Mouse (Mus musculus) myocyte (in vitro differentiated cells): ENCODE data around the gene Smc5. TPM values are rescaled to one million over a fixed set of nuclear protein-coding genes. Genes with fewer than 3 reads are reported as not detected.

Source experiments
- H3K27me3 ChIP-seq: one replicate; pipeline ENCODE4 v1.6.1; 2011; ENCODE audit not compliant: control insufficient read depth, insufficient read depth, insufficient read length
- H3K36me3 ChIP-seq: one replicate; pipeline ENCODE4 v1.6.1; 2011; ENCODE audit not compliant: control insufficient read depth, insufficient read depth
- H3K4me2 ChIP-seq: one replicate; pipeline ENCODE4 v1.6.1; 2011; ENCODE audit warnings: low read depth, control low read depth
- H3K4me3 ChIP-seq: one replicate; pipeline ENCODE4 v1.5.1; 2011; ENCODE audit warnings: mild to moderate bottlenecking, control low read depth, moderate library complexity
- H3K79me2 ChIP-seq: one replicate; pipeline ENCODE4 v1.6.1; 2011; ENCODE audit not compliant: control insufficient read depth, insufficient read depth
- H3ac ChIP-seq: one replicate; pipeline ENCODE4 v1.6.1; 2011; ENCODE audit not compliant: control insufficient read depth, insufficient read length
- CEBPB ChIP-seq: IDR thresholded peaks from 2 replicates; pipeline ENCODE4 v1.6.1; 2011; ENCODE audit warnings: mild to moderate bottlenecking, moderate library complexity; ENCODE audit not compliant: poor library complexity, insufficient read depth, severe bottlenecking
- E2F4 ChIP-seq: IDR thresholded peaks from one replicate; pipeline ENCODE4 v1.6.1; 2011; ENCODE audit warnings: mild to moderate bottlenecking, control low read depth, moderate library complexity; ENCODE audit not compliant: insufficient read depth
- MAX ChIP-seq: IDR thresholded peaks from one replicate; pipeline ENCODE4 v1.6.1; 2011; ENCODE audit warnings: low read depth, mild to moderate bottlenecking, control low read depth
- MYOD1 ChIP-seq, 3 experiments: IDR thresholded peaks; one replicate each; pipeline ENCODE4 v1.6.1; 2011; ENCODE audit warnings: control low read depth in 2 of 3, low read depth in 2 of 3, mild to moderate bottlenecking in 2 of 3, moderate library complexity in 1 of 3; ENCODE audit not compliant: insufficient read length in 2 of 3, control insufficient read depth in 1 of 3
- MYOG ChIP-seq, 3 experiments: IDR thresholded peaks; one replicate each; pipeline ENCODE4 v1.6.1; 2011; ENCODE audit warnings: control low read depth in 2 of 3, low read depth in 2 of 3, mild to moderate bottlenecking in 2 of 3; ENCODE audit not compliant: insufficient read length in 2 of 3, control insufficient read depth in 1 of 3, insufficient read depth in 1 of 3
- POLR2A ChIP-seq: IDR thresholded peaks from one replicate; pipeline ENCODE4 v1.6.1; 2011; ENCODE audit warnings: low read depth, mild to moderate bottlenecking, control low read depth, moderate library complexity; ENCODE audit not compliant: insufficient read length
- POLR2AphosphoS2 ChIP-seq: IDR thresholded peaks from one replicate; pipeline ENCODE4 v1.6.1; 2011; ENCODE audit warnings: low read depth, control low read depth; ENCODE audit not compliant: insufficient read length
- REST ChIP-seq: IDR thresholded peaks from one replicate; pipeline ENCODE4 v1.6.1; 2011; ENCODE audit warnings: mild to moderate bottlenecking, control low read depth, moderate library complexity; ENCODE audit not compliant: insufficient read depth, insufficient read length
- SRF ChIP-seq: IDR thresholded peaks from one replicate; pipeline ENCODE4 v1.6.1; 2011; ENCODE audit warnings: low read depth; ENCODE audit not compliant: control insufficient read depth, insufficient read length
- TCF12 ChIP-seq: IDR thresholded peaks from one replicate; pipeline ENCODE4 v1.6.1; 2011; ENCODE audit warnings: mild to moderate bottlenecking, control low read depth; ENCODE audit not compliant: poor library complexity, insufficient read depth, severe bottlenecking
- TCF3 ChIP-seq: IDR thresholded peaks from one replicate; pipeline ENCODE4 v1.6.1; 2011; ENCODE audit warnings: low read depth, control low read depth; ENCODE audit not compliant: insufficient read length
- USF1 ChIP-seq: IDR thresholded peaks from one replicate; pipeline ENCODE4 v1.6.1; 2011; ENCODE audit warnings: low read depth, mild to moderate bottlenecking, control low read depth, moderate library complexity
- polyA plus RNA-seq: library from polyadenylated mRNA; unstranded; fragments of >200 nt; fragmentation: generic; extraction: Trizol; gene quantifications from one replicate; pipeline ENCODE4 v1.2.1, GENCODE M21; 2012; ENCODE audit warnings: missing spikeins

The Smc5 gene
- polyA plus RNA-seq, 1 experiment = 6.8 TPM

DNA sequence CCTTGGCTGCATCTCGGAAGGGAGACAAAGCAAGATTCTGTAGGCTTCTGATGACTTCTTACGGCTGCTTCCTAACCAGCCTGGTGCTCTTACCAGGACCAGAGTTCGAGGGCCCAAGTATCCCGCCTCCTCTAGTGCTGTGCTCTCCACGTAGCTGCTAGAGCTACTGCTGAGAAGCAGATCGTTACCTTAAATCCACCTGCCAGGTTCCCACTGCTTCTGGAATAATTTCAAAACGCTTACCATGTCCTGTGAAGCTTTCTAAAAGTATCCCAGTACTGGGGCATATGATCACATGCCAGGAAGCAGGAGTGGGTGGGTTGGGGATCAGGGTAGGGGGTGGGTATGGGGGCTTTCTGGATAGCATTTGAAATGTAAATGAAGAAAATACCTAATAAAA lies 33.0 kb upstream of the Smc5 start:
- H3K4me2 ChIP-seq = no peak overlapping the region

DNA sequence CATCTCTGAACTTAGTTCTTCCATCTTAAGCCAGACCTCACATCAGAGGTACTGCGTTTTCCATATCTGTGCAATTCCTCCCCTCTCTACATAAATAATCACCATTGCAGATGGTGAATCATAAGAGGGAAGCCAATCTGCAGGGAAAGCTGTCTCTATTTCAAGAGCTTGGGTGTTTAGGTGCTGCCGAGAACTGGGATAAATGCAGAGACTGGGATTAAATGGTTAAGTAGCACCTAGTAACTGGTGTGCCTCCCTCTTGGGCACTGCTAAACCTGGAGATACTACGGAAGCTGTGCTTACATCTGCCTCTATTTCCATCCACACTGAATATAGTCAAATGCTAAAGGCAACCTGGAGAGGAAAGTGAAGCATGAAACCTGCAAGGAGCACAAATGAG lies 26.3 kb upstream of the Smc5 start:
- Histone ChIP-seq H3ac (no peak overlapping the region), H3K36me3 (no peaks in the 10 kb centered on the region), H3K4me2 (no peak overlapping the region), H3K4me3 (no peak overlapping the region), H3K27me3 (no peaks in the 10 kb centered on the region), H3K79me2 (no peaks in the 10 kb centered on the region)
- TF ChIP-seq E2F4 (no peak), REST (no peak), SRF (no peak), POLR2AphosphoS2 (no peak)

More for the DNA sequence above, 33.0 kb upstream of the Smc5 start:
- no peaks in the 10 kb centered on the region for H3K27me3 ChIP-seq
- H3ac ChIP-seq = no peak overlapping the region
- no peaks in the 10 kb centered on the region for H3K79me2 ChIP-seq
- no peak overlapping the region for H3K4me3 ChIP-seq
- TF ChIP-seq SRF = no peak
- TF ChIP-seq TCF12 = no peak
- no peak for TF ChIP-seq POLR2AphosphoS2
- TF ChIP-seq CEBPB = no peak
- H3K36me3 ChIP-seq = peaks cover 6% of the 10 kb centered on the region

DNA sequence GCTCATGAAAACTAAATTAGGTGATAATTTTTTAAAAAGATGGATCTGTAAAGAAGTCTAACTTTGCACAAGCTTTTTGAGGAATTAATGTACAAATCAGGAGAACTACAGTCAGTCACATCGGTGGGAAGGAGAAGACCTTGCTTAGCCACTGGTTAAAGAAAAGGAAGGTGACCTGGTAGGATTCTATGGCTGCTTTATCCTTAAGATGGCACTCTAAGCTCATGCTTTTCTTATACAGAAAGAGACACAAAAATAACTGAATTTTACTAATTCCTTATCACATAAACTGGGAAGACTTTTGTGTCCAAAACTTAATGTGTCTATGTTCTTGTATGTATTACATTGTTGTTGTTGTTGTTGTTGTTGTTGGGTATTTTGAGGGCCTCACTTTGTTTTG lies 25.2 kb upstream of the Smc5 start:
- H3K4me3 ChIP-seq = no peak overlapping the region
- no peaks in the 10 kb centered on the region for H3K79me2 ChIP-seq
- no peaks in the 10 kb centered on the region for H3K27me3 ChIP-seq
- H3K36me3 ChIP-seq = no peaks in the 10 kb centered on the region
- H3K4me2 ChIP-seq = no peak overlapping the region
- TF ChIP-seq REST = no peak
- TF ChIP-seq CEBPB = no peak
- no peak for TF ChIP-seq MYOD1 (IDR thresholded peaks at IDR 0.05; ENCODE audit: control insufficient read depth in 1 of 3, insufficient read length in 2 of 3, low read depth in 2 of 3)
- no peak for TF ChIP-seq SRF
- TF ChIP-seq E2F4 = no peak
- TF ChIP-seq TCF12 = no peak
- no peak for TF ChIP-seq MAX
- TF ChIP-seq USF1 = no peak
- TF ChIP-seq MYOG (IDR thresholded peaks at IDR 0.05; ENCODE audit: control insufficient read depth in 1 of 3, insufficient read depth in 1 of 3, insufficient read length in 2 of 3, low read depth in 2 of 3) = no peak
- no peak for TF ChIP-seq POLR2AphosphoS2
- TF ChIP-seq POLR2A = no peak
- TF ChIP-seq TCF3 = no peak
- no peak overlapping the region for H3ac ChIP-seq

DNA sequence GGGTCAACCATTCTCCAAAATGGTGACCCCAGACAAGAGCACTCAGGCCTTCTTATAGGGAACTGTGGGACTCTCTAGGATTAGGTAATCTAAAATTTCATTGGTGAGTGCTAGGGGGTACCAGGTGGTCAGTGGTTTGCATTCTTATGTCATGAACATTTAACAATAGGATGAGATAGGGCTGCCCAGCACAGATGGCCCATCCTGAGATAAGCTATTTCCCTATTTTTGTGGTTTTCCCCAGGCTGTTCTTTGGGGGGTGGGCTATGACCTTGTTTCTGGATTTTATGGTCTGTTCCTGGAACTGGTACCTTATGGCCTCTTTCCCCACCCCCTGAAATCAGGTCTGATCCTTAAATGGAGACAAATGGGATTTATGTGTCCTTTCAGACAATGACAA lies 23.5 kb upstream of the Smc5 start:
- no peak for TF ChIP-seq MAX
- no peak for TF ChIP-seq REST
- TF ChIP-seq CEBPB = no peak
- no peak for TF ChIP-seq E2F4
- no peak for TF ChIP-seq POLR2A
- no peak for TF ChIP-seq POLR2AphosphoS2
- no peak for TF ChIP-seq TCF12
- no peak for TF ChIP-seq MYOG (IDR thresholded peaks at IDR 0.05; ENCODE audit: control insufficient read depth in 1 of 3, insufficient read depth in 1 of 3, insufficient read length in 2 of 3, low read depth in 2 of 3)
- TF ChIP-seq USF1 = no peak
- no peak overlapping the region for H3ac ChIP-seq
- no peaks in the 10 kb centered on the region for H3K27me3 ChIP-seq
- H3K4me2 ChIP-seq = no peak overlapping the region
- no peaks in the 10 kb centered on the region for H3K36me3 ChIP-seq
- no peaks in the 10 kb centered on the region for H3K79me2 ChIP-seq
- no peak overlapping the region for H3K4me3 ChIP-seq

DNA sequence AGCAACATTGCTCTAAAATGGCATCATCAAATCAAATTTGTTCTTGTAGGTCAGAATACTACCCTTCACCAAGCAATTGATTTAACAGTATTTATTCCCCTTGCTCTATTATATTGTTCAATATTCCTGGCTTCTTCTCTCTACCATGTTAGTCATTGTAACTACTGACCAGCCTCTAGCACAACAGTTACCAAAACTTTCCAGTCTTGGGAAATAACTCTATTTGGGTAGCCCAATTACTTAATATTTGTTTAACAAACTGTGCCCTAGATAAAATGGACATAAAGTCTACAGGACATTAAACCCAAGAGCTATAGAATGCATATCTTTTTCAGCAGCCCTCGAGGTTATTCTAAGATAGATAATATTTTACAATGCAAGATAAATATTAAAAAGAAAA lies 15.6 kb upstream of the Smc5 start:
- Histone ChIP-seq H3K4me2 (no peak overlapping the region), H3K36me3 (no peaks in the 10 kb centered on the region), H3ac (no peak overlapping the region), H3K79me2 (no peaks in the 10 kb centered on the region), H3K4me3 (no peak overlapping the region), H3K27me3 (no peaks in the 10 kb centered on the region)
- TF ChIP-seq MYOG (IDR thresholded peaks at IDR 0.05; ENCODE audit: control insufficient read depth in 1 of 3, insufficient read depth in 1 of 3, insufficient read length in 2 of 3, low read depth in 2 of 3) (no peak), E2F4 (no peak), MYOD1 (IDR thresholded peaks at IDR 0.05; ENCODE audit: control insufficient read depth in 1 of 3, insufficient read length in 2 of 3, low read depth in 2 of 3) (no peak), REST (no peak), CEBPB (no peak), USF1 (no peak), TCF12 (no peak), MAX (no peak), TCF3 (no peak), POLR2AphosphoS2 (no peak), POLR2A (no peak)
